Mouse (Mus musculus): ENCODE data around the gene Tex48.

Gene Tex48

GRCm38 (mm10) chr4:63572621-63573020, 49.6 kb downstream of the Tex48 start:
- Histone ChIP-seq H3K27me3 (ENCODE audit: control insufficient read depth, insufficient read depth, low read length, poor library complexity, severe bottlenecking) (no peaks in the 10 kb centered on the region), H3K36me3 (ENCODE audit: control insufficient read depth, insufficient read depth, low read length, poor library complexity, severe bottlenecking) (peaks cover 9% of the 10 kb centered on the region)
- no peak for DNase-seq (ENCODE audit: low read depth, low spot score)

DNA sequence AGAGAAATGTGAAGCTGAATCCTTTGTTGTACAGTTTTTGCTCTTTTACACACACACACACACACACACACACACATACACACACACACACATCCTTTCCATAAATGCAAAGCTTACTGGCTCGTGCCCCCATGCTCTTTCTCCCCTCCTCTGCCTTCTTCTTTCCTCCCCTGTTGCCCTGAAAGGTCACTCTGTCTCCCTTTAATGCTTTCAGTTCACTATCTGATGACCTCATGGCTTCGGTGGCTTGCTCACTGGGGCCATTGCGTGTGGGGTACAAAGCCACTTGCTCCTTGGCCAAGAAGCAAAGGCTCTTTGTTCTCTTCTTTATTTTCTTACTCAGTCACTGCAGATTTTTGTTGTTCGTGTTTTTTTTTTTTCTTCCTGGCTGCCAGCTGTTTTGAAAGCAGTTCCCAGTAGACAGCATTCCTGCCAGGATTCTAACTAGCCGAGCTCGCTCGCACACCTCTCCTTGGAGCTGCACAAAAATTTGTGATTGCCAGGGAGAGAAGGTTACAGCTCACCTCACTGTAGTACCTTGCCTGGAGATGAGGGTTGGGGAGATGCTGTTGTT, 51.9 kb downstream of the Tex48 start:
- H3K36me3 ChIP-seq (ENCODE audit: control insufficient read depth, insufficient read depth, low read length, poor library complexity, severe bottlenecking) = peaks cover 9% of the 10 kb centered on the region
- DNase-seq (ENCODE audit: low read depth, low spot score) = no peak
- H3K27me3 ChIP-seq (ENCODE audit: control insufficient read depth, insufficient read depth, low read length, poor library complexity, severe bottlenecking) = no peaks in the 10 kb centered on the region

DNA sequence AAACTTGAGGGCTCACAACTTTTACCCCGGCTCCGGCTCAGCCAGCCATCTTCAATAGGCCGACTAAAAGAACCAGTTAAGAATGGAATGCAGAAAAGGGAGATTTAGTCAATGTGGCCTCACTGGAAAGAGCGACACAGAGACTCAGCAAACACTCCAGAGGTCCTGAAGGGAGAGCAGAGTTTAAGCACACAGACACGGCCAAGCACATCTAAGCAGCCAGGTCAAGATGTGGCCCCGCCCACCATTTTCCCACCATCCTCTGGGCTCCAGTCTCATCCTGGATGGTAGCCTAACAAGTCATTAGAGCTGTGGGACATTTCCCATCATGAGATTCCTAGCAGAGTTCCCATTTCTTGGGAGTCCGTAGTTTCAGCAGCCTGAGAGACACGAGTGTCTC, 52.9 kb downstream of the Tex48 start:
- no peaks in the 10 kb centered on the region for H3K27me3 ChIP-seq (ENCODE audit: control insufficient read depth, insufficient read depth, low read length, poor library complexity, severe bottlenecking)
- no peak for DNase-seq (ENCODE audit: low read depth, low spot score)
- peaks cover 12% of the 10 kb centered on the region for H3K36me3 ChIP-seq (ENCODE audit: control insufficient read depth, insufficient read depth, low read length, poor library complexity, severe bottlenecking)

DNA sequence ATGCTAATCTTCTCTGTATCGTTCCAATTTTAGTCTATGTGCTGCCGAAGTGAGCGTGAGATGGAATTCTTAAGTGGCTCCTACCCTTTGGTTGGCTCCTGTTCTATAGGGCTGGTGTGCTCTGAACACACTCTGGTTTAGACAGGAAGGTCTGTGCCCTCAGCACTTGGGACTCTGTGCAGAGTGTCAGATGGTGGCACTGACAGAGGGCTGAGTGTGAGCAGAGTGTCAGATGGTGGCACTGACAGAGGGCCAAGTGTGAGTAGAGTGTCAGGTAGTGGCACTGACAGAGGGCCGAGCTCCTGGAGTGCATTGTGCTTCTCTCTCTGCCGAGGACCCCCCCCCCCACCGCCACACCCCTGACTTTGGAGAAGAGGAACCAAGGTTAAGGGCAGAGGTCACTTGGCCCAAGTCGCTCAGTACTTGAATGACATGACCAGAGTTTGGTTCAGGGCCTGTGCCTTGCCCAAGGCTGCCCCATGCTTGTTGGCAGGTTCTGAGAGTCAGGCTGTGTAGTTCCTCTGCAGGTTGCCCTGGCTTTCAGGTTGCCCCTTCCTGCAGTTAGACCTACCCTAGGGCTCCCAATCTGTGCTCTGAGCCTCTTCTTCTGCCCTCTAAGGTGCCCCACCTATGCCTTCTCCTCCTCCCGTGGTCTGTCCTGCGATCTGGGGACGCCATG, 54.4 kb downstream of the Tex48 start:
- Histone ChIP-seq H3K36me3 (ENCODE audit: control insufficient read depth, insufficient read depth, low read length, poor library complexity, severe bottlenecking) (peaks cover 12% of the 10 kb centered on the region), H3K27me3 (ENCODE audit: control insufficient read depth, insufficient read depth, low read length, poor library complexity, severe bottlenecking) (no peaks in the 10 kb centered on the region)
- DNase-seq (ENCODE audit: low read depth, low spot score) = no peak

- peak; percentile 46 for DNase-seq (ENCODE audit: low read depth, low spot score)
- H3K27me3 ChIP-seq (ENCODE audit: control insufficient read depth, insufficient read depth, low read length, poor library complexity, severe bottlenecking) = no peaks in the 10 kb centered on the region
Observed at GRCm38 (mm10) chr4:63562742-63563141, 59.5 kb downstream of the Tex48 start.

DNA sequence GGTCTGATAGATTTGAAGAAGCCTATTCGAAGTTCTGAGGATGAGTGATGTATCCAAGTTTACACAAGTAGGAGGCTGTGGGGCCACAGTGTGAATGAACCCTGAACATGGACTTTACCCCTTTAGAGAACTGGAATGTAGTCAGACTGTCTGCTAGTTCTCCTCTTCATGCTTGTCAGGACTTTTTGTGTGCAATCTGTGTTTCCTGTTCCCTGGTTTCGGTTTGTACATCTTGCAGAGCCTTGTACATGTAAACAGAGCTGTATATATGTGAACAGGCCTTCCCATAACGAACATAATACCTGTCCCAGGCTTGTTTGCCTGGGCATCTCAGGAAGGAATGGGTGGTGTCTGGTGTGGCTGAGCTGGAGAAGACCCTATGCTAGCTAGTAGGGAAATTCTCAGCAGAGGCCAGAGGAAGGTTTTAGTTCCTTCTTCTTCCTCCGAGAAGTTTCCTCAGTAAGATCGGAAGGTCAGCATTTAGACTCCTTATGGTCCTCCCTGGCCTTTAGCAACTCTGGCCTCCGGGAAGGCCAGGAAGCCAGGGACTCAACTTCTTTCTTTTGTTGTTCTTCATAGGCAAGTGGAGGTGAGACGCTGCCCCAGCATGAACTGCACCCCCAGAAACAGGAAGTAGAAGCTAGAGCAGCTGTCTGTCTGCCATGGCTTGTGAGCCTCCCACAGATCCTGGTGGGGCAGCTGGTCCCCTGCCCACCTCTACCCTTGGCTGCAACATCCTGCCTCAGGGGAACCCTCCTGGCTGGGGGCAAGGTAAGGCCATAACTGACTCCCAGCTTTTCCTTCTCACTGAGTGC, 60.2 kb downstream of the Tex48 start:
- peak; percentile 65 for DNase-seq (ENCODE audit: low read depth, low spot score)
- H3K36me3 ChIP-seq (ENCODE audit: control insufficient read depth, insufficient read depth, low read length, poor library complexity, severe bottlenecking) = 0 out of 2 replicates have a peak, but pooled peaks cover 2% of the 10 kb centered on the region
- no peaks in the 10 kb centered on the region for H3K27me3 ChIP-seq (ENCODE audit: control insufficient read depth, insufficient read depth, low read length, poor library complexity, severe bottlenecking)

More at GRCm38 (mm10) chr4:63562742-63563141, 59.5 kb downstream of the Tex48 start:
- 0 out of 2 replicates have a peak, but pooled peaks cover 2% of the 10 kb centered on the region for H3K36me3 ChIP-seq (ENCODE audit: control insufficient read depth, insufficient read depth, low read length, poor library complexity, severe bottlenecking)

- H3K36me3 ChIP-seq (ENCODE audit: control insufficient read depth, insufficient read depth, low read length, poor library complexity, severe bottlenecking) = 0 out of 2 replicates have a peak, but pooled peaks cover 2% of the 10 kb centered on the region
- no peaks in the 10 kb centered on the region for H3K27me3 ChIP-seq (ENCODE audit: control insufficient read depth, insufficient read depth, low read length, poor library complexity, severe bottlenecking)
- DNase-seq (ENCODE audit: low read depth, low spot score) = peak; percentile 39
Observed at GRCm38 (mm10) chr4:63560079-63560478, 62.1 kb downstream of the Tex48 start.

DNA sequence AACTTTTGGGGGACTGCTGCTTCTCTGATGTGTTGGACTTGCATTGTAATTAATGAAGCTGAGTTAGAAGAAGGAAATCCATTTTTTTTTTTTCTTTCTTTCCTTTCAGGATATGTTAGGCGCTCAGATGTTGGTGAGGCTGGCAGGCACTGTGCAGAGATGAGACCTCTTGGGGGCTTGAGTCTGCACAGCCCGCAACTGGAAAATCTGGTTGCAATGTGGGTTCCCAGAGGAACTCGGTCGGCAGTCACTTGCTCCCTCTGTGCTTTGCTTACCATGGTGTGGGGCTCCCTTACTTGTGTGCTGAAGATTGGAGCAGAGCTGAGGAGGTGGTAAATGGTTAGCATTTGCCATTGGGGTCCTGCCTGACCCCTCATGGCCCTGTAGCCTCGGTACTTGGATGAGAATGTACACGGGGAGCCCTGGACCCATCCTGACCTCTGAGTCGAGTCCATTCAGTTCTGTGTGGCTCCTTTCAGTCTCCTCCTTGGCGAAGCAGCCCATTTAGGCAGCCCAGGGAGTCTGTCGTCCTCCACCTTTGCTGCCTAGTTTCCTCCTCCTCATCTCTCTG, 63.0 kb downstream of the Tex48 start:
- DNase-seq (ENCODE audit: low read depth, low spot score) = no peak
- Histone ChIP-seq H3K27me3 (ENCODE audit: control insufficient read depth, insufficient read depth, low read length, poor library complexity, severe bottlenecking) (no peaks in the 10 kb centered on the region), H3K36me3 (ENCODE audit: control insufficient read depth, insufficient read depth, low read length, poor library complexity, severe bottlenecking) (no peaks in the 10 kb centered on the region; the same call in 1 of the 2 replicates)

GRCm38 (mm10) chr4:63558407-63559081, 63.7 kb downstream of the Tex48 start, which contains the start of gene Tmem268:
TSS of gene Tmem268 (plus strand) at chr4:63558781.
- no peaks in the 10 kb centered on the region for H3K27me3 ChIP-seq (ENCODE audit: control insufficient read depth, insufficient read depth, low read length, poor library complexity, severe bottlenecking)
- peak; percentile 76 for DNase-seq (ENCODE audit: low read depth, low spot score)
- H3K36me3 ChIP-seq (ENCODE audit: control insufficient read depth, insufficient read depth, low read length, poor library complexity, severe bottlenecking) = no peaks in the 10 kb centered on the region; the same call in none of the 2 replicates

DNA sequence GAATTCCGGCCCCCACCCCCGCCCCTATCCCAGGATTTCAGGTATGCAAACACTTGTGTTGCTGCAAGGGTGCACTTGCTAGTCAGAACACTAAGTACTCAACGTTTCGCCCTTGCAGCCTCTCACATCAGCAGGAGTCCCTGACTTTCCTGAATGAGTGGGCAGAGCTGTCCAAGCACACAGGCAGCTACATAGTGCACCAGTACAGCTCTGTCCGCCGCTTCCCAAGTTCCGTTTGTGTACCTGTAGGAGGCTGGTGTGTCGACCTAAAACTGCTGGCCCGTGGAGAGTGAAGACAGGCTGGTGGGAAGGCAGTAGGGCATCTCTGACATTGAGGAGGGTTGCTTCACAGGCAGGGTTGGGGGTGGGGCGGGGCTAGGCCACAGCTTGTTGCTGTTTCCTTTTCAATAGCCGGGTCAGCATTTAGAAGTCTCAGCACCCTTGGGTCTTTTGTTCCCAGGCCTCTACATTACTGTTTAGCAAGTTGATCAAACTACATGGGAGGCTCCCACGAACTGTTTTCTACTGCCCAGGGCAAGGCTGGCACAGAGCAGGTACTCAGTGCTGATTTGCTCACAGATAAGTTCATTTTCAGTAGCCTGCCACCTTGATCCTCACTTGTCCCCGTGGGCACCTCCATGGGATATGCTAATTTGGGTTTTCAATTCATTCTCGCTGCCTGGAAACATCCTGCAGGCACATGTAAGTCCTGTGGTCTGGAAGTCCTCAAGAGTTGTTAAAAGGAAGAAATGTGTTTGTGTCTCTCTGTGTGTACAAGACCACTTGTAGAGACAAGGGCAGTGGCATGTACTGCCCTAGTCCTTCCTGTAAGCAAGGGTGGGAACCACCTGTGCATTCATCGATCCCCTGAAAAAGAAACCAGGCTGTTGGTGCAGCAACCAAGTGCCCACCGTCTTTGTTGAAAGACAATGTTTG, 64.8 kb downstream of the Tex48 start:
- Histone ChIP-seq H3K36me3 (ENCODE audit: control insufficient read depth, insufficient read depth, low read length, poor library complexity, severe bottlenecking) (no peaks in the 10 kb centered on the region; the same call in none of the 2 replicates), H3K27me3 (ENCODE audit: control insufficient read depth, insufficient read depth, low read length, poor library complexity, severe bottlenecking) (no peaks in the 10 kb centered on the region)
- no peak for DNase-seq (ENCODE audit: low read depth, low spot score)
